Mouse (Mus musculus): ENCODE results near the gene Tuba8.

Tuba8 gene

GRCm38 (mm10) chr6:121210149-121210925, at the start of gene Tuba8:
Gene Tuba8, plus strand, starts transcription at chr6:121210696.
- DNase-seq (ENCODE audit: low read depth) = no peak

- no peak for DNase-seq (ENCODE audit: low read depth)
Measured at GRCm38 (mm10) chr6:121162616-121163015, 47.9 kb upstream of the Tuba8 start.

- no peak for DNase-seq (ENCODE audit: low read depth)
Measured at GRCm38 (mm10) chr6:121166098-121166552, 44.4 kb upstream of the Tuba8 start.

GRCm38 (mm10) chr6:121167381-121167975, 43.0 kb upstream of the Tuba8 start:
- no peak for DNase-seq (ENCODE audit: low read depth)

GRCm38 (mm10) chr6:121171102-121171501, 39.4 kb upstream of the Tuba8 start:
- DNase-seq (ENCODE audit: low read depth) = no peak

GRCm38 (mm10) chr6:121173471-121173870, 37.0 kb upstream of the Tuba8 start:
- DNase-seq (ENCODE audit: low read depth) = no peak

GRCm38 (mm10) chr6:121174761-121175160, 35.7 kb upstream of the Tuba8 start:
- DNase-seq (ENCODE audit: low read depth) = no peak

GRCm38 (mm10) chr6:121176011-121176730, 34.3 kb upstream of the Tuba8 start:
- DNase-seq (ENCODE audit: low read depth) = no peak

- DNase-seq (ENCODE audit: low read depth) = no peak
Measured at GRCm38 (mm10) chr6:121176731-121177098, 33.8 kb upstream of the Tuba8 start.

- no peak for DNase-seq (ENCODE audit: low read depth)
Measured at GRCm38 (mm10) chr6:121177118-121177708, 33.3 kb upstream of the Tuba8 start.

- DNase-seq (ENCODE audit: low read depth) = peak; percentile 87
Measured at GRCm38 (mm10) chr6:121178700-121179358, 31.7 kb upstream of the Tuba8 start.

- DNase-seq (ENCODE audit: low read depth) = peak; percentile 38
Measured at GRCm38 (mm10) chr6:121179846-121180245, 30.6 kb upstream of the Tuba8 start.

- peak; percentile 96 for DNase-seq (ENCODE audit: low read depth)
Measured at GRCm38 (mm10) chr6:121183414-121184173, 26.9 kb upstream of the Tuba8 start, which contains the start of gene Pex26. Gene Pex26, plus strand, starts transcription at chr6:121183667.

GRCm38 (mm10) chr6:121184198-121185140, 26.0 kb upstream of the Tuba8 start:
- peak; percentile 87 for DNase-seq (ENCODE audit: low read depth)

GRCm38 (mm10) chr6:121185232-121185631, 25.3 kb upstream of the Tuba8 start:
- no peak for DNase-seq (ENCODE audit: low read depth)

- DNase-seq (ENCODE audit: low read depth) = no peak
Measured at GRCm38 (mm10) chr6:121191261-121192009, 19.1 kb upstream of the Tuba8 start.

- peak; percentile 58 for DNase-seq (ENCODE audit: low read depth)
Measured at GRCm38 (mm10) chr6:121194061-121194955, 16.2 kb upstream of the Tuba8 start.
